Mouse (Mus musculus) layer of hippocampus, postnatal 10 days (tissue): ENCODE results near the gene Ift43. TPM values are rescaled to one million over a fixed set of nuclear protein-coding genes. Genes with fewer than 3 reads are reported as not detected.

Source experiments
- DNase-seq, 2 experiments: peaks; one replicate each; pipeline ENCODE4 v3.0.0; 2021; ENCODE audit warnings: low spot score in 2 of 2
- total RNA-seq, 2 experiments: library from RNA; stranded (reverse); gene quantifications; 2 replicates each; pipeline ENCODE4 v1.2.3; 2021

The Ift43 gene
- total RNA-seq, 2 experiments from 2014 or later: 14.2 to 14.3 TPM

DNA sequence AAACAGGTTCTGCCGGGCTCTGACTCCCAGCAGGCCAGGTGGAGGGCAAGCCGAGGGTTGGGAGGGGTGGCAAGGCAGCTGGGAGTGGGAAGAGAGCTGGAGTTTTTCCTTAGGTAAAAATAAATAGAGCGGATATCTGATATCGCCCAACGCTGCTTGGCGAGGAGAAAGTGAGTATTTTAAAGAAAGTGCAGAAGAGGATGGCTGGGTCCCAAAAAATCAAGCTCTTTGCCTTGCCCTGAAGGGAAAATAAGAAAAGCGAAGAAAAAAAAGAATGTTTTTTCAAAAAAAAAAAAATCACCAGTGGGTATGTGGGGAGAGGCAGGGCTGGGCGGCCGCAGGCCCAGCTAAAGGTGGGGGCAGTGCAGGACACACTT, 4.2 kb upstream of the Ift43 start:
- no peak for DNase-seq

DNA sequence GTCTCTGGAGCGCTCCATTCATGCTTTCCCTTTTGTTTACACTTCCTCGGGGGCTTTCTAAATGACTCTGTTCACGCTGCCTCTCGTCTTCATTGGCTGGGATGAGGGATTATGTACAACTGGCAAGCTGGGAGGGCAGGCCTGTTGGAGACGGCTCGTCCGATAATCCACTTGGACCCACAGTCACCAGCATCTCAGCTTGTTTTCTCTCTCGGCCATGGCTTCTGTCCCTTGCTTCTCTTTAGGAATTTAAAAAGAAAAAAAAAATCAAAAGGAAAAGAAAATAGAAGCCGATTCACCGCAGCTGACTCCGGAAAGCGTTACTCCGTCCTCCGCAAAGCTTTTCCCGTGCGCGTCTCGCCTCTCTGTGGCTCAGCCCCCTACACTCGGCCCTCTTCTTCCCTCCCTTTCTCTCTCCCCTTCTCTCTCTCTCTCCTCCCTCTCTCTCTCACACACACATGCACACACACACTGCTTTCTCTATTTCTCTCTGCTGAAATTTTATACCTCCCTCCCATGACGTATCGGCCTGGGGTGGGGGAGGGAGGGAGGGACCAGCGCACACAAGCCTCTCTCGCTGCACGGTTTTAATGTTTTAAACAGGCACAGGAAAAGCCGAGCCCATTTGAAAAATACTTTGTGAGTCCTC, 3.7 kb upstream of the Ift43 start, which contains the start of gene Tgfb3:
Tgfb3 (minus strand) TSS at position 489 of the 649 bp plus-strand sequence.
- DNase-seq: peak; percentile 32 to 39

DNA sequence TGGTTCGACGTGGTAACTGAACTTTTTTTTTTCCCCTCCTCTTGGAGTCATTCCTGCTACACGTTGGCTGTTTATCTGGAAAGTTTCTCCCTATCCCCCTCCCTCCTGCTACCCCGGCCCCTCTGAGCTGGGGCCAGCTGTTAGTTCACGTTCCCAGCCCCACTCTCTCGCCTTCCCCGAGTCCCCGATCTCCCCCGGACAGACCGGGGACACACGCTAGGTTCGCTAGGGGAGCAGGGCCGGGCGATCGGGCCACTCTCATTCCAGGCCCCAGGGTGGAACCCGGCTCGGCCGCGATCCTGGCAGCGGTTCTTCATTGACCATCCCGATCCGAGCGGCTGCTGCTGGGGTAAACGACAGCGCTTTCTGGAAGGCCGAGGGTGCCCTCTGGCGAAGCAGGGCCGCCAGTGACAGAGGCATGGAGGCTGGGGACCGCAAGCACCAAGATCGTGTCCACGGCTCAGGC, 3.1 kb upstream of the Ift43 start:
- peak; percentile 96 for DNase-seq

DNA sequence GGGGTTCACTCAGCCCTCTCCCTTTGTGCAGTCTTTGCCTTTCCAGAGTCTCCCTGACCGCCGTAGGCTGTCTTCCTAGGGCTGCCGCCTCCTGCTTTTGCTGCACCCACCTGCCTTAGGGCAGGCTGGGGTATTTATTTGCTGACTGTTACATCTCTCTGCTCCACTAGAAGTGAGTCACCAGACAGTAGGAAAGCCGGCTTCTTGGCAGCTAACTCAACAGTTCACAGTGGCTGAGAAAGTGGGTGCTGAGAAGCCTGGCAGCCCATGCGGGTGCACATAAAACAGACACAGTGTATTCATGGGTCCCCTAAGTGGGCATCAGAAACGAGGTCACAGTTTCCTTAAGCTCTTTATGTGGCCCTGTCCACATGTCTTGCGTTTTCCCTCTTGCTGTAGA, 3.5 kb downstream of the Ift43 start:
- DNase-seq: no peak

DNA sequence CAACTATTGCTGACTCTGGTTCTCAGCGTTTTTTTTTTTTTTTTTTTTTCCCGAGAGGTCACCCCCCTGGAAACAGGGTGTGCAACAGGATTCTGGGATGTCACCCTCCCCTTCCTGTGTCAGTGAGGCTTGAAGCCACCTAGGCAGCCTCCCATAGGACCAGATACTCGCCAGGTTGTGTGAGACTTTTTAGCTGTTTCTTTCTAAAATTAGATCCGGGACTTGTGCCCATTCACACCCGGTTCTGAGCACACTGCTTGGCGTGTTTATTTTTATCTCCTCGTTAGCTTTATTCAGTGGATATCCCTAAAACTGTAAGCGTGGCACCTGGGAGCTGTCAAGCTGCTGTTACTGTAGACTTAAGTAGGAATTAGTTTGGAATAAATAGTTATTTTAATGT, 4.2 kb downstream of the Ift43 start:
- no peak for DNase-seq

DNA sequence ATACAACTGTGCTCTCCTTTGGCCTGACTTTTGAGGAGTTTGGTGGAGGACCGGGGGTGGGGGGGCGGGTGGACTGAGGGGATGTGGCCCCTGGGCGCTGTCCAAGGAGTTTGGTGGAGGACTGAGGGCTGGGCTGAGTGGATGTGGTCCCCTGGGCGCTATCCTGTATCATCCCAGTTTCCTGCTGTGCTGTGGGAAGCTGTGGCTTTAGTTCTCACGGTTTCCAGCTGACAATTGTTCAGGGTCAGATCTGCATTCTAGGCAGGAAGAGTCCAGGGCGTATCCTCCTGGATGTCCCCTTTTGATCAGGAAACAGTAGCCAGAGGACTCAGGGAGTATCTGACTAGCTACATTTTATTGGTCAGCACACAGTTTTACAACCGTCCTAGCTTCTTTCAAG, 5.7 kb downstream of the Ift43 start:
- DNase-seq: no peak

DNA sequence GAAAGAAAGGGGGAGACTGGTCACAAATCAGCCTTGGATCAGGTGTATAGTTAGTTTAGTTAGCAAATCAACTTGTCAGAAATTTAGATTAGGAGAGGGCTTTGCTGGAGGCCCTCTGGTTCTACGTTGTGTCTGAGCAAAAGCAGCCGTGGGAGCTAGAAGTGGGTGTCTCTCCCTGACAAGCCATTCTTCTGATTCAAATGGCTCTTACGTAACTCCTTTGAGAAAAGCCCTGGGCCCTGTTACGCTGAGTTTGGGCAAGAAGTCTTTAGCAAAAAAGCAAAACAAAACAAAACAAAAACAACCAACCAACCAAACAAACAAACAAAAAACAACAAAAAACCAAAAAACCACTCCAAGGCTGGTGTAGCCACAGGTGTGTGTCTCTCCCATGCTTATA, 8.4 kb downstream of the Ift43 start:
- no peak for DNase-seq

DNA sequence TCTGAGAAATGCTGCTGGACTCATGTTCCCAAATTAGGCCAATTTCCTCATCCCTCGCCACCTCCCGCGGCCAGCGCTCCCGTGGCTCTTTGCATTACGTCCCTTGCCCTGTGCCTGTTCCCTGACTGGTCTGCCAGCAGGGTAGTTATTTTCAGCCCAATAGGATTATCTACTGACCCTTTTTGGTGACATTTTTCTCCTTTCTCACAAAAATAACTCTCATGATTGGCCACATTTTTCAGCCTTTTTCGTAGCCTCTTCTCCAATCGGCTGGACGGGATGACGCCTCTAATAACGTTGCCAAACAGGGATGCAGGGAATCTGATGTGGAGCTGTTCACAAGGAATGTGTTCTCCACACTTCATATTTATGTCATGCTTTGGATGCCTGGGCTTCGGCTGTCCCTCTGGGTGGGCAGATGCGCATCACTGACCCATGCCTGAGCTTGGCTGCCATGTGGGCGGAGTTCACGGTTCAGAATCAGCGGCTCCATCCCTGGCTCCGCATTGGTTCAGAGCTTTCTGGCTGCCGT, 9.3 kb downstream of the Ift43 start:
- DNase-seq: no peak

DNA sequence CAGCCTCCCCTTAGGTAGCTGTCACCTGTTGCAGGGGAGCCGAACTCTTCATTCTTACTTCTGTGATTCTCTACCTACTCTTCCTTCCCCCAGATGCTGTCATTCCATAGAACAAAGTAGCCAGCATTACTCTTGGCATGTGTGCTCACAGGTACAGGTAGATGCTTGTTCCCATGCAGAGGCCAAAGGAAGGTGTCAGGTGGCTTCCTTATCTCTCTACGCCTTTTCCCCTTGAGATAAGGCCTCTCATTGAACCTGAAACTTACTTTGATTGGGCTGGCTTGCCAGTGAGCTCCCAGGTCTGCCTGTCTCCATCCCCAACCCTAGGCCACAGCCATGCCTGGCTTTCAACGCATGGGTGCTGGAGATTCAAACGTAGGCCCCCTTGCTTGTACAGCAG, 11.7 kb downstream of the Ift43 start:
- DNase-seq: no peak

DNA sequence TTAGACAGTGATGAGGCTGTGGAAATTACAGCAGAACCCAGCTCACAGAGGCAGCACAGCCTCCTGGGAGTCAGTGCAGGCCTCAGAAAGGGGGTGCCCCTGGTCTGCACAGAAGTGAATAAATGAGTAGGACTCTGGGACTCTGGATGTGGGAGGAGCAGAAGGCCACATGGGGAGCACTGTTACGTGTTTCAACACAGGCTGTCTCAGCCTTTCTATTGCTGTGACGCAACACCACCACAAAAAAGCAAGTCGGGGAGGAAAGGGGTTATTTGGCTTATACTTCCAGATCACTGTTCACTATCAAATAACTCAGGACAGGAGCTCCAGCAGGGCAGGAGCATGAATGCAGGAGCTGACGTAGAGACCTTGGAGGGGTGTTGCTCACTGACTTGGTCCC, 13.5 kb downstream of the Ift43 start:
- no peak for DNase-seq

DNA sequence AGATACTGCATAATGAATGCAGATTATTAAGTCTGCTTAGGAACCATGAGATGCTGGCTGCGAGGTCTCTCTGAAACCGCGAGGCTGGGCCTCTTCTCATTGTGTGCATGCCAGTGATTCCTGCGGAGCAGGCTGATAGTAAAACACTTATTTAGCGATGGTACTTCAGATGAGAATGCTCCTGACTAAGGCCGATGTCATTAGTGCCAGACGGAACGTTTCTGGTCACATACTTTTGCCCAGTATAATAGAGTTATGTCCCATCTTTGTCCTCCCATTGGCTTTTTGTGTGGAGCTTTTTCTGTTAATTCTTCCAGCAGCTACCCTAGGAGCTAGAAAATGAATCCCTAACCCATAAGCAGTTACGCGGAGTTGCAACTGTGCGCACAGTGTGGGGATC, 15.4 kb downstream of the Ift43 start:
- DNase-seq: no peak

DNA sequence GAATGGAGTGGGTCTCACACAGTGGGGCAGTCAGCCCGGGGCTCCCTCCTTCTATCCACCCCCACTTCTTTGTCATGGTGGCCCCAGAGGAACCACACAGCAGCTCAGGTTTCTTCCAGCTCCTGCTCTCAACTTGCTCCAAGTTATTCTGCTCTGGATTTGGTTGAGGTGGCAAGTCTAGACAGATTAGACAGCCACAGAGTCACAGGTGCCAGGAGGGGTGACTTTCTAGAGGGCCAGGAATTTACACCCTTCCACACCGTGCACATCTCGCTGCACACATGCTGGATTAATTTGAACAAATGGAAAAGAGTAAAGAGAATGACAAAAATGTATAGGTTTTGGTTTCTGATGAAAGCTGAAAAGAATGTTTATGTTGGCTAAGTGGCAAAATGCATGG, 18.4 kb downstream of the Ift43 start:
- no peak for DNase-seq

DNA sequence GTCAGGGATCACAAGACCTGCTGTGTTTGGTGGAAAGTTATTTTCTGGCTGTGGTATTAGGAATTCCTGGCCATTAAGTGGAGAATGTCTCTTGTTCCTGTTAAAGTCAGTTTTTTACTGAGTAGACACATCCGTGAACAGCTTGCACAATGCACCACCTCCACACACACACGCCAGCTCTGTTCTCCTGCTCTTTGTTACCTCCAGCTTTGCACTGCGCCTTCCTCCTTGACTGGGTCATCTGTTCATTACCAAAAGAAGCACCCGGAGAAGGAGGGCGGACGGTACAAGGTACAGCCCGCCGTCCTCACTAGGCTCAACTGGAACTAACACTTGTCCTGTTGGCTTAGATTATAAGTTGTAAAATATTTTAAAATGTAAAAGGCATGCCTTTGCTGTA, 20.3 kb downstream of the Ift43 start:
- DNase-seq: no peak

DNA sequence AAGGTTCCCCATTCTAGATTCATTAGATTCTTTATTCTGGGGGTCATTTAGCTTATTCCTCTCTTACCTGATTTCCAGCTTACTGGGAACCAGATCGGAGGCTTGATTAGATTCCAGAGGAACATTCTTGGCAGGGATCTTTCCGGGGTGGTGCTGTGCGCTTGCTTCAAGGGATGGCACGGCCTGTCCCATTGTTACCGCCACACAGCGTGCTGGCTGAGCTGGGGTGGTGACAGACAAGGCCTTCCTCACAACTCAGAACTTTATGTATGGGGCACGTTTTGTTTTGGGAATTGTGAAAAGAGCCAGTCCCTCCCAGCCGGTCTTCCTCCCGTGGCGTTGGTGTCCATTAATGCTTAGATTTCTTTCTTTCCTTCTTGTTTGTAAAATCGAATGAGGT, 21.1 kb downstream of the Ift43 start:
- no peak for DNase-seq

DNA sequence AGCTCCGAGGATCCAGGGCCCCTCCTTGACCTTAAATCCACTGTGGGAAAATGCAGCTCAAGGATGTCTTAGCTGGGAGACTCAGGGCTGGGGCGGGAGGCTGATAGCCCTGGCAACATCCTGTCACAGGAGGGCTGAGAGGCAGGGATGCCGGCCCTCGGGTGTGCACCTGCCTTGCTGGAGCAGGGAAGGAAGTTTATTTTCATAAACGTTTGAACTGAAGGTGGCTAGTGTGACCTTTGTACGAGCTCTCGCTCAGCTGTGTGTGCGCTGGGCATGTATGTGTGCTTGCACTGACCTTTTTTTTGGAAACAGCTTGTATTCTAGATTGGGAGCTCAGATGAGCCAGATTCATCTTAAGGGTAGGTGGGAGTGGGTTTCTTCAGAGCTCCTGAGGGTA, 21.5 kb downstream of the Ift43 start:
- DNase-seq: no peak

DNA sequence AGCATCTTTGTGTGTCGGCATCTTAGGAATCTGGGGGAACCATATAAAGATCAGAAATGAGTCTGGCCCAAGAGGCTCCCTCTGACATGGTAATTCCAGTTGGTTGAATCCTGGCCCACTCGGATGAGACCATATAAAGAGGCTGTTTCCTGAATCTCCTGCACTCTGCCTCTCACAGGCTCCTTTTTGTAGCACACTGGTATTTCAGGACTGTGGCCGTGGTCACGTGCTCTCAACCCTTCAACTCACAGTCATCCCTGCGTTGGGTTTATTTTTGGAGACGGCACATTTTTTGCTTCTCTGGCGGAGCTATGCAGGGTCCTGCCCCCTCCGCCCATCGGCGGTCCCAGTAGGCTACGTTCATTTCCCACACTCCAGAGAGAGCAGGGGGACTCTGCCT, 22.0 kb downstream of the Ift43 start:
- no peak for DNase-seq

DNA sequence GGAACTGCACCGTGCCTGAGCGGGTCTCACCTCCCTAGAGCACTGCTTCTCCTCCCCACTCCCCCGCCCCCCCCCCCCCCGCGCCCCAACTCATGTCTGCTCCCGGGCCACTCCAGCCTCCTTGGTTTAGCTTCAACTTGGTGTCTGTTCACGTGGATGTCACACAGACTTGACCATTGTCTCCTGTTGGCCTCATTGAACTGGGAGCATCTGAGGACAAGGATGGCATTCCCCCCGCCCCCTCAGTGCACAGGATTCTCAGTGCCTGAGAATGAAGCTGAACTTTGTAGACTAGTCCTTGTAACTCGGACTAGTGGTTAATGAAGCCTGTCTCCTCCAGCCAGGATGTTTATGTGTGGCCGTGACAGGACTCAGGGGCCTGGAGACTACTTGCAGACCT, 23.2 kb downstream of the Ift43 start:
- no peak for DNase-seq

DNA sequence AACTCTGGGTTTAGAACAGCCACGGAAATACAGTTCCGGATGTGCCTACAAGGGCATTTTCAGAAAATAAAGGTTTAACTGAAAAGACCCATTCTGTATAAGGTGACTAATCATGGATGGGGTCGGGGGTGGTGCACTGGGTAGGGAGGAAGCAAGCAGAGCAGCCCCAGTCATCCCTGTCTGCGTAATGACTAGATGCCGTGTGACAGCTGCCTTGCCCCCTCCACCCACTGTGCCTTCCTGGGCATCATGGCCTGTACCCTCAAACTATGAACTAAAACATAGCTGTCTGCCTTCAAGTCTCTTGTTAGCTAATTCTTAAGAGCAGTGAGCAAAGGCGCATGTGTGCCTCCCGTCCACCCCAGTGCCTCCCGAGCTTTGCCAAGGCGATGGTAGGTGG, 23.7 kb downstream of the Ift43 start:
- DNase-seq: no peak

DNA sequence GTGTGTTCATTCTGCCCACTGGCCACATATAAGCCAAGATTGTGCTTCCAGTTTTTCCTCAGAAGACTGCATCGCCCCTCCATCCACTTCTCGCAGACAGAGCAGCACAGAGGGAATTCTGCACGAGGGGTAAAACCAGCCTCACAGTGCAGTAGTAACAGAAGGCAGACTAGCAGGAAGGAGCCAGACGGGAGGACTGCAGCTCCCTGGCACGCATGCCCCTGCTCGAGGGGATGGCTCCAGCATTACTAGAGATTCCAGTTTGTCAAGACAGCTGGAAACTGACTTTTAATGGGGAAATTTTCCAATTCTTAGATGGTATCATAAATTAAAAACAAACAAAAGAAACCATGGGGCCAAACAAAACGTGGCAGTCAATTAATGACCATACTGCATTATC, 25.3 kb downstream of the Ift43 start:
- DNase-seq: peak in 1 of 2 experiments; percentile 38

DNA sequence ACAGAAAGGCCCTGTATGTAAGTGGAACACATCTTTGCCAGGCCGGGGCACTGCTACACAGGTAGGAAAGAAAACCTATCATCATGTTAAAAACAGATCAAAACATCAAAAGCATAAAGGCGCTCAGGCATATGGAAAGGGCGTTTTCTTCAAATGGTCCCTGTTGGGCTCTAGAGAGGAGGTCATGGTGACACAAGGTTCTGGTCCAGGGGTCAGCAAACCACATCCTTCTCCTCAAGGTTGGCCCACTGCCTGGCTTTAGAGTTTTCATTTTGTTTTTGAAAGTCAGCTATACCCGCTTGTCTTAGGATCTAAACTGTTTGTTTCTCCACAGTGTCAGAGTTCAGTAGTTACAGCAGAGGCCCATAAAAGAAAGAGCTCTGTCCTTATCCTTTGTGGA, 27.2 kb downstream of the Ift43 start:
- no peak for DNase-seq

DNA sequence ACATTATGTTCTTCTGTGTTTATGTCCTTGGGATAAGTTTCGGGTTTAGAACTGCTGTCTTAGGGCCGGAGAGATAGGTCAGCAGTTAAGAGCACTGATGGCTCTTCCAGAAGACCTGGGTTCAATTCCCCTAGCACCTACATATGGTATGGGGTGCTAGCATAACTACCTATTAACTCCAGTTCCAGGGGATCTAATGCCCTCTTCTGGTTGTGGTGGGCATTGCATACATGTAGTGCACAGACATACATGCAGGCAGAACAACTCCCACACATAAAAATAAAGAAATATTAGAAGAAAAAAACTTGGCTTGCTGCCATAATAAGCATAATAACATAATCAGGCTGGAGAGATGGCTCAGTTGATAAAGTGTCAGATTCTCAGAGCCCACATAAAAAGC, 28.3 kb downstream of the Ift43 start:
- DNase-seq: no peak

DNA sequence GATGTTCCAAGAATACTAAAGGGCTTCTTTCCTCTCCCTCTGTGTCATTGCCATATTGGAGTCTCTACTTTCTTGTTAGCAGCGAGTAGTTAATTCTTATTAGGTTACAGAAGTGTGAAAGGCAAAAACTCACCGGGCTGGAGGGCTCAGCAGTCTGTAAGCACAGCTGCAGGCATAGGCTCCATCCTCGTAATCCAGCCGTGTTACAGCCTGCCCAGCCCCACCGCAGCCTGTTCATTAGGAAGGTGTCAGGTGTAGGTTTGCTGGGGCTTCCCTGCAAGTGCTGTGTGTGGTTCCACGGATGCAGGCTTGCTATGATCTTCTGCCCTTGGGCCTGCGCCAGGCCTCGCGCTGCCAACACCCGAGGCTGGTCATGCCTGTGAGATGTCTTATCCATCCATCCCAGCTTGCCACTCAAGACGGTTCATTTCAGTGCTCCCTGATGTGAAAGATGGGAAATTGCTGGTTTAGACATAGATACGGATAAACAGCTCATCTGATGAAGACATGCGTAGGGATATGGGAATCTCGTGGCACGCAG, 34.0 kb downstream of the Ift43 start:
- DNase-seq: no peak

DNA sequence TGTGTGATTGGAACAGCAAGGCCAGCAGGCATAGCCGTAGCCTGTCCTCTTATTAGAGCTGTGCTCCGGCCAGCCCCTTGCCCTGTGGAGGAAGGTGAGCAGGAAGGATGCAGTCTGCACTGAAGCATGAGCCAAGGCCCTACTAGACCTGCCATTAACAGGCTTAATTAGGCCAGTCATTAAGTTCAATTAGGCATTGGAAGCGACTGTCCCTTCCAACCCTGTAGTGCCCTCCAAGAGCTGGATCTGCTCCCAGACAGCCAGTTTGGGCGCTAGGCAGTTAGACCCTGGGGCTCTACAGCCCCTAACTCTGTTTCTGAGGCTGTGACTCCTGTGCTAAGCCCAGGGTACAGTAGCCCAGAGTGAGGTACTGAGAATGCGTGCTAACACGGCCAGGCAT, 41.7 kb downstream of the Ift43 start:
- DNase-seq: no peak
